Mouse (Mus musculus) lung, postnatal 0 days (tissue): ENCODE data around the gene Ankra2. TPM values are rescaled to one million over a fixed set of nuclear protein-coding genes. Genes with fewer than 3 reads are reported as not detected.

Source experiments
- ATAC-seq: fragments of 200-750 bp; cut with Nextera tagmentation; 2 replicates; pipeline ENCODE4 v1.8.0; 2017; ENCODE audit warnings: moderate library complexity
- DNase-seq: peaks from one replicate; pipeline ENCODE4 v3.0.0-alpha.2; 2016; ENCODE audit warnings: low spot score
- H3K27ac ChIP-seq: fragments of 300-500 bp; sonication (generic); 2 replicates; pipeline ENCODE4 v1.5.1; 2014; ENCODE audit warnings: antibody characterized with exemption, mild to moderate bottlenecking, low read length, mixed read lengths
- H3K27me3 ChIP-seq: fragments of 300-500 bp; sonication (generic); replicated peaks from 2 replicates; pipeline ENCODE4 v1.6.1; 2014; ENCODE audit warnings: low read length, mixed read lengths; ENCODE audit not compliant: insufficient read depth
- H3K36me3 ChIP-seq: fragments of 300-500 bp; sonication (generic); 2 replicates; pipeline ENCODE4 v1.6.1; 2014; ENCODE audit warnings: low read length, mixed read lengths; ENCODE audit not compliant: insufficient read depth
- H3K4me1 ChIP-seq: fragments of 300-500 bp; sonication (generic); 2 replicates; pipeline ENCODE4 v1.6.1; 2014; ENCODE audit warnings: antibody characterized with exemption, low read depth, low read length, mixed read lengths; ENCODE audit not compliant: insufficient read depth
- H3K4me2 ChIP-seq: fragments of 300-500 bp; sonication (generic); replicated peaks from 2 replicates; pipeline ENCODE4 v1.6.1; 2014; ENCODE audit warnings: low read depth, mild to moderate bottlenecking, low read length, moderate library complexity, mixed read lengths
- H3K4me3 ChIP-seq: fragments of 300-500 bp; sonication (generic); 2 replicates; pipeline ENCODE4 v1.5.1; 2014; ENCODE audit warnings: low read depth, low read length
- H3K9ac ChIP-seq: fragments of 300-500 bp; sonication (generic); replicated peaks from 2 replicates; pipeline ENCODE4 v1.6.1; 2014; ENCODE audit warnings: low read depth, mild to moderate bottlenecking
- H3K9me3 ChIP-seq: fragments of 300-500 bp; sonication (generic); 2 replicates; pipeline ENCODE4 v1.6.1; 2016; ENCODE audit warnings: low read length, mixed read lengths
- CTCF ChIP-seq: IDR thresholded peaks from 2 replicates; pipeline ENCODE4 v1.5.1; 2016; ENCODE audit warnings: antibody characterized with exemption, mild to moderate bottlenecking
- EP300 ChIP-seq: IDR thresholded peaks from 2 replicates; pipeline ENCODE4 v1.6.1; 2016; ENCODE audit warnings: antibody characterized with exemption, mild to moderate bottlenecking, control low read depth
- WGBS: fragments of 180-500 bp; shearing (Covaris S2); extraction: QIAGEN DNeasy Blood & Tissue Kit; methylation state at CpG from one replicate; pipeline ENCODE4 v1.1.7; 2014; 5-methylcytosine and 5-hydroxymethylcytosine counted together
- polyA plus RNA-seq: library from polyadenylated mRNA; unstranded; fragments of >200 nt; fragmentation: Nextera tagmentation; extraction: Ambion mirVana; gene quantifications from 2 replicates; pipeline ENCODE4 v1.2.1, GENCODE M21; 2015

Gene Ankra2
- polyA plus RNA-seq, 1 experiment from 2014 or later, result 24.2 TPM

DNA sequence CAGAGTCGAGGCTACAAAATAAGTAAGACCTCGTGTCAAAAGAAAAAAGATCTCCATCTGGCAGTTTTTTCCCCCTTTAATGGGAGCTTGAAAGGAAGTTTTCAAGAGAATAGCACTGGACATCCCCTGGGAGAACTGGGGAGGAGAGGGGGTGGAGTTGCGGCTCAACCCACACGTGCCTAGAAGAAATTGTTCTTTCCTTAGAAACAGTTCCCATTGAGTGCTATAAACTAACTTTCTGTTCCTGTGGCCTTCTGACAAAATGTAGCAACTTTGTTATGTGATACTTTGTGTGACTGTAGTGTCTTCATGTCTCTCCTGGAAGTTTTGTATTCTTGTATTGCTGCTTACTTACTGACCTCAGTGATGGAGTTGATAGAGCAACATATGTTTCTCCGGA is 1.2 kb downstream of the Ankra2 start:
- H3K36me3 ChIP-seq, result peaks cover 10% of the 10 kb centered on the region; the same call in 1 of the 2 replicates
- 0 out of 2 replicates have a peak overlapping the region, but pooled peaks have one; percentile 86 for H3K9ac ChIP-seq
- peaks cover 14% of the 10 kb centered on the region for H3K4me1 ChIP-seq
- peak overlapping the region; percentile 85; the same call in 1 of the 2 replicates for H3K4me3 ChIP-seq
- no peaks in the 10 kb centered on the region for H3K27me3 ChIP-seq
- peak overlapping the region; percentile 91 for H3K4me2 ChIP-seq
- no peaks in the 10 kb centered on the region for H3K9me3 ChIP-seq
- no peak overlapping the region for H3K27ac ChIP-seq
- TF ChIP-seq EP300 (no peak), CTCF (no peak)
- 32% methylated on average over 5 of the region's 5 CpGs for WGBS
- ATAC-seq (no peak), DNase-seq (no peak)

DNA sequence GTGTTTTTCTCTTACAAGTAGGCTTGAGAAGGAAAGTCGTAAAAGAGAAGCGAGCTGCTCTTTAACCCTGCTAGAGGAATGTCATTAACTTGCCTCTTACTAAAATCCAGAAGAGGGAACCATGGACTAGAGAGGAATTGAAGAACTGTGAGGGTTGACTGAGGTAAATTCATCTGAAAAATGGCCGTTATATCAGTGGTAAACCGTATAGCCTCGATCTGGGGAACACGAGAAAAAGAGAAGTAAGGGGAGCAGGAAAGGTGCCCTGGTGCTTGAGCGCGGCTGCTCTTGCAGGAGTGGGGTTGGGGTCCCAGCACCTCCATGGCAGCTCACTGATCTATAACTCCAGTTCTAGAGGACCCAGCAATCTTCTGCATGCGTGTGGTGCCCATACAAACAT is 11.1 kb downstream of the Ankra2 start:
- Histone ChIP-seq H3K4me3 (no peak overlapping the region), H3K36me3 (peaks cover 20% of the 10 kb centered on the region), H3K27ac (no peak overlapping the region), H3K4me1 (no peaks in the 10 kb centered on the region), H3K4me2 (no peak overlapping the region), H3K9me3 (no peaks in the 10 kb centered on the region), H3K27me3 (no peaks in the 10 kb centered on the region), H3K9ac (no peak overlapping the region)
- no peak for ATAC-seq
- 89% methylated on average over 9 of the region's 9 CpGs for WGBS
- no peak for DNase-seq
- TF ChIP-seq EP300 (no peak), CTCF (no peak)

GRCm38 (mm10) chr13:98275646-98276045 is 12.8 kb downstream of the Ankra2 start:
- no peak for TF ChIP-seq CTCF
- no peak for TF ChIP-seq EP300
- H3K9me3 ChIP-seq, result no peaks in the 10 kb centered on the region
- DNase-seq (no peak), ATAC-seq (no peak)
- 70% methylated on average over 4 of the region's 4 CpGs for WGBS
- H3K36me3 ChIP-seq, result peaks cover 16% of the 10 kb centered on the region
- H3K27ac ChIP-seq, result no peak overlapping the region
- no peaks in the 10 kb centered on the region for H3K27me3 ChIP-seq
- no peaks in the 10 kb centered on the region for H3K4me1 ChIP-seq
- no peak overlapping the region for H3K4me2 ChIP-seq
- no peak overlapping the region for H3K9ac ChIP-seq
- no peak overlapping the region for H3K4me3 ChIP-seq

DNA sequence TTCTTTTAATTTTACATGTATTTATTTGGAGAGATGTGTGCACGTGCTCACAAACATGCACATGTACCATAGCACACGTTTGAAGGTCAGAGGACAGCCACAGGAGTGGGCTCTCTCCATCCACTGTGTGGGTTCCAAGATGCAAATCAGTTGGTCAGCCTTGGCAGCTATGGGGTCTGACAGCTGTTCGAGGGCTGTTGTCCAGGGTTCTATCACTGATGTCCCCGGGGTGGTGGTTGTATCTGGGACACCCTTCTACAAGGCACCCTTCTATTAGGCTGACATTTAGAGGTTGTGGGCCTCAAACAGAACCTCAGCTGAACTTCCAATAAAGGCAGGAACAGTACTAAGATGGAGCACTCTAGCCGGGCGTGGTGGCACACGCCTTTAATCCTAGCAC is 13.4 kb downstream of the Ankra2 start:
- ATAC-seq (no peak), DNase-seq (no peak)
- 85% methylated on average over 7 of the region's 7 CpGs for WGBS
- Histone ChIP-seq H3K27me3 (no peaks in the 10 kb centered on the region), H3K36me3 (peaks cover 10% of the 10 kb centered on the region; the same call in 1 of the 2 replicates), H3K9me3 (no peaks in the 10 kb centered on the region), H3K4me1 (no peaks in the 10 kb centered on the region), H3K4me3 (no peak overlapping the region), H3K27ac (no peak overlapping the region), H3K9ac (no peak overlapping the region), H3K4me2 (no peak overlapping the region)
- TF ChIP-seq CTCF, result no peak
- no peak for TF ChIP-seq EP300

GRCm38 (mm10) chr13:98277501-98277900 is 14.6 kb downstream of the Ankra2 start:
- Histone ChIP-seq H3K9ac (no peak overlapping the region), H3K4me1 (no peaks in the 10 kb centered on the region), H3K9me3 (no peaks in the 10 kb centered on the region), H3K4me3 (no peak overlapping the region), H3K27ac (no peak overlapping the region), H3K27me3 (no peaks in the 10 kb centered on the region), H3K36me3 (peaks cover 3% of the 10 kb centered on the region; the same call in 1 of the 2 replicates), H3K4me2 (no peak overlapping the region)
- TF ChIP-seq CTCF, result peak; percentile 25
- no peak for TF ChIP-seq EP300
- no peak for ATAC-seq
- 94% methylated on average over 2 of the region's 2 CpGs for WGBS
- no peak for DNase-seq

- 71% methylated on average over 5 of the region's 5 CpGs for WGBS
- H3K4me1 ChIP-seq, result no peaks in the 10 kb centered on the region
- H3K9me3 ChIP-seq, result no peaks in the 10 kb centered on the region
- no peaks in the 10 kb centered on the region; the same call in 1 of the 2 replicates for H3K36me3 ChIP-seq
- no peak within 1 kb of the TSS for H3K27ac ChIP-seq
- ATAC-seq, result no peak
- TF ChIP-seq EP300 (no peak), CTCF (no peak)
- no peak within 1 kb of the TSS for H3K9ac ChIP-seq
- no peaks in the 10 kb centered on the region for H3K27me3 ChIP-seq
- no peak for DNase-seq
- no peak within 1 kb of the TSS for H3K4me2 ChIP-seq
- no peak within 1 kb of the TSS for H3K4me3 ChIP-seq
These were observed 16.8 kb downstream of the Ankra2 start, which contains the start of gene Gm21976 for GRCm38 (mm10) chr13:98279686-98280085. Gm21976 (plus strand) TSS chr13:98279887.
